Mouse (Mus musculus): ENCODE results near the gene Hspb1. TPM values are rescaled to one million over a fixed set of nuclear protein-coding genes. Genes with fewer than 3 reads are reported as not detected.

Gene Hspb1
- total and polyA plus RNA-seq, 2 experiments, result 19.5 to 24.3 TPM

- Histone ChIP-seq H3K9ac (ENCODE audit: low read depth, low read length) (peak overlapping the region; percentile 55), H3K4me1 (ENCODE audit: control insufficient read depth, insufficient read depth, low read length) (peaks cover 22% of the 10 kb centered on the region), H3K27ac (replicated peaks; ENCODE audit: insufficient read depth, low read depth, low read length) (peak overlapping the region; percentile 35), H3K79me2 (ENCODE audit: control insufficient read depth, insufficient read depth, low read length) (no peaks in the 10 kb centered on the region), H3K36me3 (ENCODE audit: control insufficient read depth, insufficient read depth, low read length) (no peaks in the 10 kb centered on the region), H3K27me3 (ENCODE audit: control insufficient read depth, insufficient read depth, low read length) (no peaks in the 10 kb centered on the region), H3K4me3 (ENCODE audit: insufficient read depth, low read depth, low read length) (peak overlapping the region; percentile 19)
- 3% methylated on average over 30 of the region's 30 CpGs for WGBS
- DNase-seq (ENCODE audit: extremely low read depth, low read depth, low spot score), result peak; percentile 78
- peak; percentile 99 for TF ChIP-seq CTCF (IDR thresholded peaks at IDR 0.05; ENCODE audit: low read depth, low read length)
- TF ChIP-seq POLR2A (IDR thresholded peaks at IDR 0.05; ENCODE audit: extremely low read depth, insufficient read depth, low read length), result peak; percentile 42; the same call in 1 of the 2 replicates
These were observed 15.9 kb downstream of the Hspb1 start for GRCm38 (mm10) chr5:135903551-135904151.

- DNase-seq (ENCODE audit: extremely low read depth, low read depth, low spot score), result no peak
- no peaks in the 10 kb centered on the region for H3K36me3 ChIP-seq (ENCODE audit: control insufficient read depth, insufficient read depth, low read length)
- no peaks in the 10 kb centered on the region for H3K79me2 ChIP-seq (ENCODE audit: control insufficient read depth, insufficient read depth, low read length)
- TF ChIP-seq CTCF (IDR thresholded peaks at IDR 0.05; ENCODE audit: low read depth, low read length) (no peak), POLR2A (IDR thresholded peaks at IDR 0.05; ENCODE audit: extremely low read depth, insufficient read depth, low read length) (no peak)
- H3K4me1 ChIP-seq (ENCODE audit: control insufficient read depth, insufficient read depth, low read length), result peaks cover 28% of the 10 kb centered on the region
- H3K9ac ChIP-seq (ENCODE audit: low read depth, low read length), result no peak overlapping the region
- H3K4me3 ChIP-seq (ENCODE audit: insufficient read depth, low read depth, low read length), result no peak overlapping the region
- WGBS, result 68% methylated on average over 5 of the region's 5 CpGs
- H3K27ac ChIP-seq (replicated peaks; ENCODE audit: insufficient read depth, low read depth, low read length), result no peak overlapping the region
- no peaks in the 10 kb centered on the region for H3K27me3 ChIP-seq (ENCODE audit: control insufficient read depth, insufficient read depth, low read length)
These were observed 16.5 kb downstream of the Hspb1 start for GRCm38 (mm10) chr5:135904259-135904658.

GRCm38 (mm10) chr5:135905320-135906225, 17.9 kb downstream of the Hspb1 start:
- Histone ChIP-seq H3K4me3 (ENCODE audit: insufficient read depth, low read depth, low read length) (no peak overlapping the region), H3K27me3 (ENCODE audit: control insufficient read depth, insufficient read depth, low read length) (no peaks in the 10 kb centered on the region), H3K4me1 (ENCODE audit: control insufficient read depth, insufficient read depth, low read length) (peaks cover 34% of the 10 kb centered on the region), H3K27ac (replicated peaks; ENCODE audit: insufficient read depth, low read depth, low read length) (no peak overlapping the region), H3K9ac (ENCODE audit: low read depth, low read length) (no peak overlapping the region), H3K36me3 (ENCODE audit: control insufficient read depth, insufficient read depth, low read length) (peaks cover 1% of the 10 kb centered on the region; the same call in 1 of the 2 replicates), H3K79me2 (ENCODE audit: control insufficient read depth, insufficient read depth, low read length) (no peaks in the 10 kb centered on the region)
- TF ChIP-seq CTCF (IDR thresholded peaks at IDR 0.05; ENCODE audit: low read depth, low read length), result no peak
- TF ChIP-seq POLR2A (IDR thresholded peaks at IDR 0.05; ENCODE audit: extremely low read depth, insufficient read depth, low read length), result no peak
- no peak for DNase-seq (ENCODE audit: extremely low read depth, low read depth, low spot score)
- 73% methylated on average over 8 of the region's 8 CpGs for WGBS

GRCm38 (mm10) chr5:135906846-135907245, 19.1 kb downstream of the Hspb1 start:
- H3K4me3 ChIP-seq (ENCODE audit: insufficient read depth, low read depth, low read length), result no peak overlapping the region
- WGBS, result 40% methylated on average over 4 of the region's 4 CpGs
- peaks cover 36% of the 10 kb centered on the region for H3K4me1 ChIP-seq (ENCODE audit: control insufficient read depth, insufficient read depth, low read length)
- peaks cover 5% of the 10 kb centered on the region; the same call in 1 of the 2 replicates for H3K36me3 ChIP-seq (ENCODE audit: control insufficient read depth, insufficient read depth, low read length)
- H3K27me3 ChIP-seq (ENCODE audit: control insufficient read depth, insufficient read depth, low read length), result no peaks in the 10 kb centered on the region
- H3K27ac ChIP-seq (replicated peaks; ENCODE audit: insufficient read depth, low read depth, low read length), result peak overlapping the region; percentile 95
- TF ChIP-seq POLR2A (IDR thresholded peaks at IDR 0.05; ENCODE audit: extremely low read depth, insufficient read depth, low read length), result no peak
- TF ChIP-seq CTCF (IDR thresholded peaks at IDR 0.05; ENCODE audit: low read depth, low read length), result no peak
- no peak for DNase-seq (ENCODE audit: extremely low read depth, low read depth, low spot score)
- peak overlapping the region; percentile 42; the same call in 1 of the 2 replicates for H3K9ac ChIP-seq (ENCODE audit: low read depth, low read length)
- peaks cover 8% of the 10 kb centered on the region; the same call in 1 of the 2 replicates for H3K79me2 ChIP-seq (ENCODE audit: control insufficient read depth, insufficient read depth, low read length)

GRCm38 (mm10) chr5:135907256-135907655, 19.5 kb downstream of the Hspb1 start:
- H3K27ac ChIP-seq (replicated peaks; ENCODE audit: insufficient read depth, low read depth, low read length), result peak overlapping the region; percentile 95

More at GRCm38 (mm10) chr5:135907256-135907655, 19.5 kb downstream of the Hspb1 start:
- DNase-seq (ENCODE audit: extremely low read depth, low read depth, low spot score), result peak; percentile 96
- H3K4me3 ChIP-seq (ENCODE audit: insufficient read depth, low read depth, low read length), result no peak overlapping the region
- WGBS, result 22% methylated on average over 13 of the region's 13 CpGs
- H3K36me3 ChIP-seq (ENCODE audit: control insufficient read depth, insufficient read depth, low read length), result peaks cover 5% of the 10 kb centered on the region; the same call in 1 of the 2 replicates
- no peaks in the 10 kb centered on the region for H3K27me3 ChIP-seq (ENCODE audit: control insufficient read depth, insufficient read depth, low read length)
- H3K4me1 ChIP-seq (ENCODE audit: control insufficient read depth, insufficient read depth, low read length), result peaks cover 36% of the 10 kb centered on the region
- peaks cover 8% of the 10 kb centered on the region; the same call in 1 of the 2 replicates for H3K79me2 ChIP-seq (ENCODE audit: control insufficient read depth, insufficient read depth, low read length)
- H3K9ac ChIP-seq (ENCODE audit: low read depth, low read length), result peak overlapping the region; percentile 42; the same call in 1 of the 2 replicates
- TF ChIP-seq POLR2A (IDR thresholded peaks at IDR 0.05; ENCODE audit: extremely low read depth, insufficient read depth, low read length), result 0 out of 2 replicates have a peak, but pooled peaks have one; percentile 32
- no peak for TF ChIP-seq CTCF (IDR thresholded peaks at IDR 0.05; ENCODE audit: low read depth, low read length)

Data from liver, adult 2 months (tissue).